23 mouse cellular contexts compared by ENCODE assay signal in the genomic region with DNA sequence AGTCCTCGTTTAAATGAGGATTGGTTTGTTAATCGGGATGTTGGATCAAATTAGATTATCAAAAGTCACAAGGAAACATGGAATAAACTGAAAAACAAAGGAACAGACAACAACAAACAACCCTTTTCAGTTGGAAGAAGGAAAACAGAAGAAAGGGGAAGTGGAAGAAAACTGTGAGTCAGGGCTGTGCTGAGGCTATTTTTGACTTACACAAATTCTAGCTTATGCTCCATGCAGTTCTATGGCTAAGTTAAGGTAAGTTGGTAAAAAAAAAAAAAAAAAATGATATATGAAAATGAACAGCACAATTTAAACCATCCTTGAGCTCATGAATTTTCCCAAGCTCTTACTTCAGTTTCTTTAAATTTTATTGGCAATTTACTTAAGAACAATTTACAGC.
DNase-seq lines count a peak whose midpoint lies in the region; ATAC-seq and TF ChIP-seq lines count a peak whose summit lies in the region.
"Had no signal": no experiment of that assay in that cellular context is flagged by ENCODE, and none has a peak within 500 bp of the region (broad histone marks: within the 10 kb centered on the region; RNA-seq: fewer than 3 reads in every experiment).

No protein-coding gene starts in this region.

- no peaks in the 10 kb centered on the region for H3K4me1 ChIP-seq in midbrain, embryonic 11.5 days (ENCODE audit: control insufficient read depth, insufficient read depth, low read length)
- no peaks in the 10 kb centered on the region for H3K4me1 ChIP-seq in midbrain, embryonic 14.5 days (ENCODE audit: control insufficient read depth, insufficient read depth, low read length)
- no peaks in the 10 kb centered on the region for H3K4me1 ChIP-seq in MEL (ENCODE audit: control insufficient read depth in 1 of 2, insufficient read depth in 2 of 2, low read length in 2 of 2)
- no peaks in the 10 kb centered on the region for H3K4me1 ChIP-seq in liver, embryonic 11.5 days (replicated peaks; ENCODE audit: control insufficient read depth, insufficient read depth, low read length)
- H3K4me1 ChIP-seq: forebrain, embryonic 13.5 days; hindbrain, embryonic 15.5 days had no signal

- no peaks in the 10 kb centered on the region for H3K9me3 ChIP-seq in midbrain, embryonic 11.5 days (ENCODE audit: control insufficient read depth, low read length)
- H3K9me3 ChIP-seq in midbrain, embryonic 14.5 days (ENCODE audit: control insufficient read depth, low read length), result no peaks in the 10 kb centered on the region
- H3K9me3 ChIP-seq in MEL (replicated peaks; ENCODE audit: insufficient read depth, low read length), result no peaks in the 10 kb centered on the region
- H3K9me3 ChIP-seq in liver, embryonic 11.5 days (ENCODE audit: control insufficient read depth, low read length), result no peaks in the 10 kb centered on the region
- H3K9me3 ChIP-seq: forebrain, embryonic 10.5 days; forebrain, embryonic 13.5 days; G1E; hindbrain, embryonic 12.5 days; hindbrain, embryonic 15.5 days had no signal

- 94% methylated on average over 2 of the region's 2 CpGs for WGBS in midbrain, embryonic 11.5 days
- 98% methylated on average over 2 of the region's 2 CpGs for WGBS in midbrain, embryonic 14.5 days
- 76% methylated on average over 2 of the region's 2 CpGs for whole genome bisulfite sequencing in liver, embryonic 11.5 days

- TF ChIP-seq CTCF in MEL (IDR thresholded peaks at IDR 0.05 in 2 of 3, conservative IDR thresholded peaks at IDR 0.05 in 1 of 3; ENCODE audit: control insufficient read depth in 1 of 3, insufficient read depth in 1 of 3, low read depth in 2 of 3, low read length in 3 of 3, poor library complexity in 1 of 3, severe bottlenecking in 1 of 3), result no peak

- H3K9ac ChIP-seq in midbrain, embryonic 11.5 days (ENCODE audit: low read length), result no peak overlapping the region
- H3K9ac ChIP-seq in midbrain, embryonic 14.5 days (replicated peaks; ENCODE audit: low read length), result no peak overlapping the region
- no peak overlapping the region for H3K9ac ChIP-seq in MEL (ENCODE audit: control insufficient read depth, low read depth, low read length, poor library complexity, severe bottlenecking)
- H3K9ac ChIP-seq in liver, embryonic 11.5 days (ENCODE audit: low read depth, low read length), result no peak overlapping the region
- H3K9ac ChIP-seq: forebrain, embryonic 13.5 days; hindbrain, embryonic 12.5 days; hindbrain, embryonic 15.5 days had no signal

- H3K4me3 ChIP-seq in midbrain, embryonic 11.5 days (ENCODE audit: low read depth, low read length), result no peak overlapping the region
- no peak overlapping the region for H3K4me3 ChIP-seq in midbrain, embryonic 14.5 days (replicated peaks; ENCODE audit: low read depth, low read length)
- no peak overlapping the region for H3K4me3 ChIP-seq in MEL (ENCODE audit: control insufficient read depth in 1 of 2, insufficient read depth in 1 of 2, low read depth in 2 of 2, low read length in 2 of 2)
- H3K4me3 ChIP-seq in liver, embryonic 11.5 days (ENCODE audit: low read depth, low read length), result no peak overlapping the region
- H3K4me3 ChIP-seq: forebrain, embryonic 10.5 days; forebrain, embryonic 13.5 days; hindbrain, embryonic 12.5 days; hindbrain, embryonic 15.5 days had no signal

- H3K27ac ChIP-seq in midbrain, embryonic 11.5 days (ENCODE audit: low read depth, low read length), result no peak overlapping the region
- no peak overlapping the region for H3K27ac ChIP-seq in midbrain, embryonic 14.5 days (replicated peaks; ENCODE audit: low read depth, low read length)
- H3K27ac ChIP-seq in MEL (ENCODE audit: control insufficient read depth, low read depth, low read length), result no peak overlapping the region
- no peak overlapping the region for H3K27ac ChIP-seq in liver, embryonic 11.5 days (ENCODE audit: low read depth, low read length)
- H3K27ac ChIP-seq: forebrain, embryonic 10.5 days; forebrain, embryonic 13.5 days; hindbrain, embryonic 12.5 days; hindbrain, embryonic 15.5 days had no signal

- no peaks in the 10 kb centered on the region for H3K79me2 ChIP-seq in MEL (ENCODE audit: control insufficient read depth, insufficient read depth, low read length, poor library complexity)

- TF ChIP-seq RAD21 in MEL (IDR thresholded peaks at IDR 0.05; ENCODE audit: low read depth, low read length), result no peak

- no peak for ATAC-seq in midbrain, embryonic 11.5 days (ENCODE audit: low FRiP score)
- no peak for ATAC-seq in midbrain, embryonic 14.5 days (ENCODE audit: low FRiP score, low TSS enrichment)
- ATAC-seq in granulocyte monocyte progenitor cell, adult 5-6 weeks (replicated peaks; ENCODE audit: poor library complexity, severe bottlenecking), result peak; percentile 78
- ATAC-seq in megakaryocyte progenitor cell, adult 5-6 weeks (replicated peaks; ENCODE audit: poor library complexity), result peak; percentile 63
- ATAC-seq in activated CD4-positive, CD25-positive, alpha-beta regulatory T cell, adult 4 months, result no peak
- ATAC-seq in liver, embryonic 11.5 days (replicated peaks; ENCODE audit: low FRiP score), result no peak
- ATAC-seq: forebrain, embryonic 13.5 days; forebrain, embryonic 16.5 days had no signal

- no peaks in the 10 kb centered on the region for H3K36me3 ChIP-seq in midbrain, embryonic 11.5 days (ENCODE audit: control insufficient read depth, insufficient read depth, low read length)
- H3K36me3 ChIP-seq in midbrain, embryonic 14.5 days (ENCODE audit: control insufficient read depth, insufficient read depth, low read length), result peaks cover 16% of the 10 kb centered on the region
- H3K36me3 ChIP-seq in MEL (ENCODE audit: control insufficient read depth in 1 of 2, insufficient read depth in 2 of 2, low read length in 2 of 2), result no peaks in the 10 kb centered on the region
- H3K36me3 ChIP-seq in liver, embryonic 11.5 days (ENCODE audit: control insufficient read depth, insufficient read depth, low read length), result no peaks in the 10 kb centered on the region
- H3K36me3 ChIP-seq: G1E had no signal

- TF ChIP-seq EP300 in MEL (IDR thresholded peaks at IDR 0.05; ENCODE audit: low read depth in 1 of 2, low read length in 2 of 2), result no peak

- DNase-seq in midbrain, embryonic 11.5 days (ENCODE audit: low spot score, missing footprints), result peak; percentile 26
- DNase-seq in midbrain, embryonic 14.5 days, result no peak
- DNase-seq in MEL (ENCODE audit: low read depth, low spot score), result peak; percentile 3
- DNase-seq in liver, embryonic 11.5 days (ENCODE audit: low spot score), result no peak
- no peak for DNase-seq in lung, adult 18-20 months
- DNase-seq: adrenal gland, postnatal 10 days; adrenal gland, postnatal 36 days; cerebellum, adult 11 months; cerebellum, adult 2 months; cerebellum, adult 9-11 months; cerebellum, postnatal 25 days; gastrocnemius, postnatal 10 days; gastrocnemius, postnatal 36 days had no signal

- no peaks in the 10 kb centered on the region for H3K27me3 ChIP-seq in midbrain, embryonic 11.5 days (ENCODE audit: control insufficient read depth, insufficient read depth, low read length)
- H3K27me3 ChIP-seq in midbrain, embryonic 14.5 days (ENCODE audit: control insufficient read depth, insufficient read depth, low read length), result no peaks in the 10 kb centered on the region
- no peaks in the 10 kb centered on the region for H3K27me3 ChIP-seq in MEL (ENCODE audit: control insufficient read depth in 1 of 2, insufficient read depth in 2 of 2, low read length in 2 of 2)
- H3K27me3 ChIP-seq in liver, embryonic 11.5 days (replicated peaks; ENCODE audit: control insufficient read depth, insufficient read depth, low read length), result no peaks in the 10 kb centered on the region
- H3K27me3 ChIP-seq: forebrain, embryonic 13.5 days; hindbrain, embryonic 12.5 days; hindbrain, embryonic 15.5 days had no signal

- no peak overlapping the region for H3K4me2 ChIP-seq in midbrain, embryonic 11.5 days
- H3K4me2 ChIP-seq in midbrain, embryonic 14.5 days (ENCODE audit: low read length), result no peak overlapping the region
- no peak overlapping the region for H3K4me2 ChIP-seq in liver, embryonic 11.5 days
- H3K4me2 ChIP-seq: forebrain, embryonic 13.5 days; heart, embryonic 11.5 days; hindbrain, embryonic 12.5 days; hindbrain, embryonic 15.5 days had no signal

- TF ChIP-seq POLR2A in MEL (IDR thresholded peaks at IDR 0.05; ENCODE audit: control insufficient read depth in 1 of 2, insufficient read depth in 1 of 2, low read depth in 1 of 2, low read length in 2 of 2, poor library complexity in 1 of 2), result no peak

TF ChIP-seq in MEL, 35 proteins besides CTCF, POLR2A, EP300 and RAD21:
- no peak for TF ChIP-seq TCF12 (IDR thresholded peaks at IDR 0.05; ENCODE audit: low read depth, low read length)
- no peak for TF ChIP-seq CHD2 (IDR thresholded peaks at IDR 0.05; ENCODE audit: low read length)
- no peak for TF ChIP-seq MAX (IDR thresholded peaks at IDR 0.05; ENCODE audit: low read length)
- TF ChIP-seq TBP (IDR thresholded peaks at IDR 0.05; ENCODE audit: low read depth, low read length), result no peak
- TF ChIP-seq HCFC1 (IDR thresholded peaks at IDR 0.05; ENCODE audit: low read depth, low read length), result no peak
- TF ChIP-seq USF2 (IDR thresholded peaks at IDR 0.05; ENCODE audit: borderline replicate concordance in 1 of 2, insufficient read depth in 1 of 2, low read depth in 1 of 2, low read length in 2 of 2), result no peak
- TF ChIP-seq BHLHE40 (IDR thresholded peaks at IDR 0.05; ENCODE audit: borderline replicate concordance, low read depth, low read length), result no peak

Comparison
In these comparisons a context has a peak if more than half of its experiments do, and no peak if none do; other contexts are left out.
1. DNase-seq: peak in midbrain, embryonic 11.5 days (single experiment) and MEL (single experiment); none in midbrain, embryonic 14.5 days (single experiment), liver, embryonic 11.5 days (single experiment) and lung, adult 18-20 months (0 of 2).
2. ATAC-seq: peak in granulocyte monocyte progenitor cell, adult 5-6 weeks (single experiment) and megakaryocyte progenitor cell, adult 5-6 weeks (single experiment); none in midbrain, embryonic 11.5 days (single experiment), midbrain, embryonic 14.5 days (single experiment), activated CD4-positive, CD25-positive, alpha-beta regulatory T cell, adult 4 months (single experiment) and liver, embryonic 11.5 days (single experiment).